Mouse (Mus musculus): ENCODE results near the gene Folr2. TPM values are rescaled to one million over a fixed set of nuclear protein-coding genes. Genes with fewer than 3 reads are reported as not detected.

Gene Folr2
- total RNA-seq, 2 experiments from 2014 or later: 2.8 to 6.1 TPM

GRCm38 (mm10) chr7:101868241-101869162 is 11.5 kb upstream of the Folr2 start:
- intact Hi-C loops (cut with DNase I; ENCODE audit: low total_unique reads): no loop called here
- no peak for DNase-seq

GRCm38 (mm10) chr7:101867482-101867881 is 10.5 kb upstream of the Folr2 start:
- no peak for DNase-seq

GRCm38 (mm10) chr7:101866491-101867265 is 9.7 kb upstream of the Folr2 start:
- intact Hi-C loops (cut with DNase I; ENCODE audit: low total_unique reads): no loop called here

More at GRCm38 (mm10) chr7:101867482-101867881, 10.5 kb upstream of the Folr2 start:
- intact Hi-C loops (cut with DNase I; ENCODE audit: low total_unique reads): no loop called here

DNA sequence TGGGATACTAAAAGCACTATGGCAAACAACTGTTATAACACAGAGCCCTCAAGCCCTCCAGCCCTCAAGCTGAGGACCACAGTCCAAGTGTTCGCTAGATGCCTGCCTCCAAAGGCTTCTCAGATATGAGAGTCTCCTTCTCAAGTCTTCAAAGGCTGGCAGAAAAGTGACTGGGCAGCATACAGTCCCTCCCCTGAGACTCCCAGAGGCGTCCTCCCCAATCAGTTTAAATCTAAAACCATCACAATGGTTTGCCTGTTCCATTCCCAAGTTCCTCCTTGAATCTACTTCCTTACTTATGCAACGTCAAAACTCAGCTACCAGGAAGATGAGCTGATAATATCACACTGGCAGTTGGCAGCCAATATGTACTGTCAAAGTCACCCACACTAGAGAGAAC is 6.4 kb upstream of the Folr2 start, which contains the start of gene Anapc15:
Gene Anapc15, plus strand, starts transcription at position 301 of the 400 bp plus-strand sequence.
- no peak for DNase-seq
- intact Hi-C loops (cut with DNase I; ENCODE audit: low total_unique reads): no loop called here

More at GRCm38 (mm10) chr7:101866491-101867265, 9.7 kb upstream of the Folr2 start:
- DNase-seq: no peak

DNA sequence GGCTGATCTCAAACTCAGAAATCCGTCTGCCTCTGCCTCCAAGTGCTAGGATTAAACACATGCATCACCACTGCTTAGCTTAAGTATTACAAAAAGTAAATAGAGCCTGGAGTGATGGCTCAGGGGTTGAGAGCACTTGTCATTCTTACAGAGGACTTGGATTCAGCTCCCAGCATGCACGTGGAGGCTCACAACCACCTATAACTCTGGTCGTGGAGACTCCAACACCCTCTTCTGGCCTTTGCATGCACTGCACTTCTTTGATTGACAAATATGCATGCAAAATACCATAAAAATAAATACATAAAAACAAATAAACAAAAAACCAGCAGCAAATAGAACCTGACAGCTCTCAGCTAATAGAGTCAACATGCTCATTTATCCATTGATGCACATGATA is 5.3 kb upstream of the Folr2 start:
- no peak for DNase-seq
- intact Hi-C loops (cut with DNase I; ENCODE audit: low total_unique reads): no loop called here

DNA sequence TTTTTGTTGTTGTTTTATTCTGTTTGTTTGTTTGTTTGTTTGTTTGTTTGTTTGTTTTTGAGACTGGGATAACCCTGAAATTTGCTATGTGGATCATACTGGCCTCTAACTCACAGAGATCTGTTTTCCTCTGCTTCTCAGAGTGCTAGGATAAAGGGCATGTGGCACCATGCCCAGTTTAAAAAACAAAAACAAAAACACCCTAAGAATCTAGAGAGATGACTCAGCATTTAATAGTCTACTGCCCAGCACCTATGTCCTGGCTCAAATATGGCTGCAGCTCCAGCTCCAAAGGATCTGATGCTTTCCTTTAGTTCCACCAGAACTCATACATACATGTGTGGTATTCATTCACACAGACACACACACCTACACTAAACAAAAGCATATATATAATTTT is 4.0 kb upstream of the Folr2 start:
- no peak for DNase-seq
- intact Hi-C loops (cut with DNase I; ENCODE audit: low total_unique reads): no loop called here

GRCm38 (mm10) chr7:101858362-101858761 is 1.4 kb upstream of the Folr2 start:
- no peak for DNase-seq
- intact Hi-C loops (cut with DNase I; ENCODE audit: low total_unique reads): no loop called here

GRCm38 (mm10) chr7:101853816-101854215 is 3.2 kb downstream of the Folr2 start:
- intact Hi-C loops (cut with DNase I; ENCODE audit: low total_unique reads): no loop called here
- no peak for DNase-seq

- intact Hi-C loops (cut with DNase I; ENCODE audit: low total_unique reads): no loop called here
- no peak for DNase-seq
Measured at GRCm38 (mm10) chr7:101852846-101853245, 4.1 kb downstream of the Folr2 start.

GRCm38 (mm10) chr7:101851689-101852088 is 5.3 kb downstream of the Folr2 start:
- intact Hi-C loops (cut with DNase I; ENCODE audit: low total_unique reads): no loop called here
- DNase-seq: no peak

DNA sequence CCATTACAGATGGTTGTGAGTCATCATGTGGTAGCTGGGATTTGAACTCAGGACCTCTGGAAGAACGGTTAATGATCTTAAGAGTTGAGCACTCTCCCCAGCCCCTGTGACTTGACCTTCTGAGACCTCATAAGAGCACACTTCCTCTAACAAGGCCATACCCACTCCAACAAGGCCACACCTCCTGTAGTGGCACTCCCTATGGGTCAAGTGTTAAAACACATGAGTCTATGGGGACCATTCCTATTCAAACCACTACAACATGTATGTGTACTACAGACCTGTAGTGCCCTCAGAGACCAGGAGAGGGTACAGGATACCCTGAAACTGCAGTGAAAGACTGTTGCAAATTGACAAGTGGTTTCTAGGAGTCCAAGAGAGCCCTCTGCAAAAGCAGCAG is 9.1 kb downstream of the Folr2 start:
- DNase-seq: no peak
- intact Hi-C loops (cut with DNase I; ENCODE audit: low total_unique reads): no loop called here

DNA sequence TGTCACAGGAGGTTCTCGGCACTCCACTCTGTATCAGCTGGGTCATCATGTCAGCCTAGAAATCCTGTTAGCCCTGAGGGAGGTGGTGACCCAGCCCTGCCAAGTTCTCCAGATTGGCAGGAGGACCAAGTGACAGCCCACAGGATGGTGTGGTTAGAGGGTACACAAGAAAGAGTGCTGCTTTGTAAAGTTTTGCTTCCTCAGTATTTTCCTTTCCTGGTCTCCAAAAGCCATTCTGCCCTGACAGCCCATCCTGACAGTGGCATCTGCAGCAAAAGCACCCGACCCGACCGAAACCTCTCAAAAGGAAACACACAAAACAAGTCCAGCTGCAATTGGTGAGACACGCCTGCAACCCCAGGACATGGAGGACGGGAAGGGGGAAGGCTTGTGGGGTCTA is 12.8 kb downstream of the Folr2 start:
- no peak for DNase-seq
- intact Hi-C loops (cut with DNase I; ENCODE audit: low total_unique reads): no loop called here

GRCm38 (mm10) chr7:101837606-101838471 is 19.2 kb downstream of the Folr2 start, which contains the start of gene Inppl1:
Gene Inppl1 (minus strand): TSS chr7:101838229.
- intact Hi-C loops (cut with DNase I; ENCODE audit: low total_unique reads): loop anchor here (10.0 kb wide), 1 partner anchor 163 kb away; no protein-coding TSS in a partner anchor
- peak; percentile 89 for DNase-seq

GRCm38 (mm10) chr7:101837154-101837605 is 19.8 kb downstream of the Folr2 start:
- intact Hi-C loops (cut with DNase I; ENCODE audit: low total_unique reads): loop anchor here (10.0 kb wide), 1 partner anchor 162 kb away; no protein-coding TSS in a partner anchor
- no peak for DNase-seq

DNA sequence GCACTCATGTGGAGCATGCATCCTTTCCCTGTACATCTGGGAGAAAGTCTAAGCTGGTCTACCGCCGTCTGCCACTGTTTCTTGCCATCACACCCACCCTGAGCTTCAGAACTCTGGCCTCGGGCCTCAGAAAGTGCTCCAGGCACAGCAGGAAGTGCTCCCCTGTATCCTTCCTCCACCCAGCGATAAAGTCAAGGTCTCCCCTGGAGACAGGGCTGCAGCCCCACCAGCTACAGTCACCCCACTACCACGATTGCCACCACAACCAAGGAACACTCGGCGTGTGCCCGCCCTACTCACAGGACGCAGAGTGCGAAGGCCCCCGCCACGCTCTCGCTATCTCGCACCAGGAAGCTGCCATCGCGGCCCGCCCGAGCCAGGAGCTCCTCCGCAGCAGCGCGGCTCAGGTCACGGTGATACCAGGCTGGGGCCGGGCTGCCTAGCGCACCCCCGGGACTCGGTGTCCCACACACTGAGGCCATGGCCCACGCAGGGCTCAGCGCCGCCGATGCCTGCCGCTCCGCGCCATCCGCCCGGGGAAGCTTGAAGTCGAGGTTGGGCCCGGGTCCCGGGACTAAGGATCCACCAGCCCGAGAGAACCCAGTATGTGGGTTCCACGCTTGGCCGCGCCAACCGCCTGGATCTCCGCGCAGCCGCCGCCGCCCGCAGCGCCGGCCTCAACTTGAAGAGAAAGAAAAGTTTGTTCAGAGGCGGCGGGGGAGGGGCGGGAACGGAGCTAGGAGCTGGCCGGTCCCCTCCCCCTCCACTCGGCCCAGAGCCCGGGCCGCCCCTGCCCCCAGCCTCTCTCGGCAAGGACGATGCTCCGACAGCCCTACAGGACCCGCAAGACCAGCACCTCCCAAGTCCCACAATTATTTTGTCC is 20.5 kb downstream of the Folr2 start:
- intact Hi-C loops (cut with DNase I; ENCODE audit: low total_unique reads): loop anchor here (10.0 kb wide), 1 partner anchor 162 kb away; no protein-coding TSS in a partner anchor

GRCm38 (mm10) chr7:101835457-101836109 is 21.4 kb downstream of the Folr2 start:
- no peak for DNase-seq
- intact Hi-C loops (cut with DNase I; ENCODE audit: low total_unique reads): loop anchor here (10.0 kb wide), 1 partner anchor 161 kb away; no protein-coding TSS in a partner anchor

More for the DNA sequence above, 20.5 kb downstream of the Folr2 start:
- peak; percentile 73 for DNase-seq

DNA sequence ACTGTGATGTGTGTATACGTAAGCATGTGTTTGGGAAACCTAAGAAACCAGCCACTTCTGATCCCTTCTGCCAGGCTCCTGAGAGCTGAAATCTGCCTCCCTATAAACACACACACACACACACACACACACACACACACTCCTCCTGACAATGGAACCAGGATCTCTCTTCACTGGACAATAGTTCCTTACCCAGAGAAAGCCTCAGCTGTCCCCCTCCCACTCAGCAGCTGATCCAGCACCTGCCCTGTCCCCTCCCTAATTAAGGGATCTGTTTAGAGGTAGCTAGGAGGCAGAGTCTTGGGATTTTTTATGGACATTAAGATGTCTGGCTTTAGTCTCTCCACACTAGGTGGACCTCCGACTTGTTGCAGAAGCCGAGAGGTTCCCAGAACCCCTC is 22.1 kb downstream of the Folr2 start:
- no peak for DNase-seq
- intact Hi-C loops (cut with DNase I; ENCODE audit: low total_unique reads): loop anchor here (10.0 kb wide), 1 partner anchor 160 kb away; no protein-coding TSS in a partner anchor

Measured in gastrocnemius, postnatal 14 days (tissue).